Mouse (Mus musculus) myocyte (in vitro differentiated cells): ENCODE results near the gene Gm49601. TPM values are rescaled to one million over a fixed set of nuclear protein-coding genes. Genes with fewer than 3 reads are reported as not detected.
A peak's percentile ranks its signal among the peaks of the same experiment; 100 is the strongest.

Source experiments
- H3K27me3 ChIP-seq: one replicate; pipeline ENCODE4 v1.6.1; 2011; ENCODE audit not compliant: control insufficient read depth, insufficient read depth, insufficient read length
- H3K36me3 ChIP-seq: one replicate; pipeline ENCODE4 v1.6.1; 2011; ENCODE audit not compliant: control insufficient read depth, insufficient read depth
- H3K4me2 ChIP-seq: one replicate; pipeline ENCODE4 v1.6.1; 2011; ENCODE audit warnings: low read depth, control low read depth
- H3K4me3 ChIP-seq: one replicate; pipeline ENCODE4 v1.5.1; 2011; ENCODE audit warnings: mild to moderate bottlenecking, control low read depth, moderate library complexity
- H3K79me2 ChIP-seq: one replicate; pipeline ENCODE4 v1.6.1; 2011; ENCODE audit not compliant: control insufficient read depth, insufficient read depth
- H3ac ChIP-seq: one replicate; pipeline ENCODE4 v1.6.1; 2011; ENCODE audit not compliant: control insufficient read depth, insufficient read length
- CEBPB ChIP-seq: IDR thresholded peaks from 2 replicates; pipeline ENCODE4 v1.6.1; 2011; ENCODE audit warnings: mild to moderate bottlenecking, moderate library complexity; ENCODE audit not compliant: poor library complexity, insufficient read depth, severe bottlenecking
- E2F4 ChIP-seq: IDR thresholded peaks from one replicate; pipeline ENCODE4 v1.6.1; 2011; ENCODE audit warnings: mild to moderate bottlenecking, control low read depth, moderate library complexity; ENCODE audit not compliant: insufficient read depth
- MAX ChIP-seq: IDR thresholded peaks from one replicate; pipeline ENCODE4 v1.6.1; 2011; ENCODE audit warnings: low read depth, mild to moderate bottlenecking, control low read depth
- MYOD1 ChIP-seq, 3 experiments: IDR thresholded peaks; one replicate each; pipeline ENCODE4 v1.6.1; 2011; ENCODE audit warnings: control low read depth in 2 of 3, low read depth in 2 of 3, mild to moderate bottlenecking in 2 of 3, moderate library complexity in 1 of 3; ENCODE audit not compliant: insufficient read length in 2 of 3, control insufficient read depth in 1 of 3
- MYOG ChIP-seq, 3 experiments: IDR thresholded peaks; one replicate each; pipeline ENCODE4 v1.6.1; 2011; ENCODE audit warnings: control low read depth in 2 of 3, low read depth in 2 of 3, mild to moderate bottlenecking in 2 of 3; ENCODE audit not compliant: insufficient read length in 2 of 3, control insufficient read depth in 1 of 3, insufficient read depth in 1 of 3
- POLR2A ChIP-seq: IDR thresholded peaks from one replicate; pipeline ENCODE4 v1.6.1; 2011; ENCODE audit warnings: low read depth, mild to moderate bottlenecking, control low read depth, moderate library complexity; ENCODE audit not compliant: insufficient read length
- POLR2AphosphoS2 ChIP-seq: IDR thresholded peaks from one replicate; pipeline ENCODE4 v1.6.1; 2011; ENCODE audit warnings: low read depth, control low read depth; ENCODE audit not compliant: insufficient read length
- REST ChIP-seq: IDR thresholded peaks from one replicate; pipeline ENCODE4 v1.6.1; 2011; ENCODE audit warnings: mild to moderate bottlenecking, control low read depth, moderate library complexity; ENCODE audit not compliant: insufficient read depth, insufficient read length
- SRF ChIP-seq: IDR thresholded peaks from one replicate; pipeline ENCODE4 v1.6.1; 2011; ENCODE audit warnings: low read depth; ENCODE audit not compliant: control insufficient read depth, insufficient read length
- TCF12 ChIP-seq: IDR thresholded peaks from one replicate; pipeline ENCODE4 v1.6.1; 2011; ENCODE audit warnings: mild to moderate bottlenecking, control low read depth; ENCODE audit not compliant: poor library complexity, insufficient read depth, severe bottlenecking
- TCF3 ChIP-seq: IDR thresholded peaks from one replicate; pipeline ENCODE4 v1.6.1; 2011; ENCODE audit warnings: low read depth, control low read depth; ENCODE audit not compliant: insufficient read length
- USF1 ChIP-seq: IDR thresholded peaks from one replicate; pipeline ENCODE4 v1.6.1; 2011; ENCODE audit warnings: low read depth, mild to moderate bottlenecking, control low read depth, moderate library complexity
- polyA plus RNA-seq: library from polyadenylated mRNA; unstranded; fragments of >200 nt; fragmentation: generic; extraction: Trizol; gene quantifications from one replicate; pipeline ENCODE4 v1.2.1, GENCODE M21; 2012; ENCODE audit warnings: missing spikeins

Gm49601 gene
- polyA plus RNA-seq, 1 experiment = 11.4 TPM

DNA sequence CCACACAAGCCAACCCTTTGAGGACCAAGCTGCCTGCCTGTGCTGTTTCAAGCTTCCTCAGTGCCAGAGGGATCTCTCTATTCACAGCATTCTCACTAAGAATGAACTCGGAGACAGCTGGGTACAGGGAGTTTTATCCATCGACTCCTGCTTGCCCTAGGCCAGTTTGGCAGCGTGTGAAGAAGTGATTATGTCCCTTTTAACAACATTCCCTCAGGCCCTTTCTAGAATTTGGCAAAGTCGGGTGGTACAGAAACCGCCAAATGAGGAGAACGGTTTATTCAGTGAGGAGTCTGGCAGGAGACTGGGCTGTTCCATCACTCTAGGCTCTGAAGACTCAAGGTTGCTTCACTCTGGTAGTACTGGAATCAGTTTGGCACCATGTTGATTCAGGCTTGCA is 6.0 kb downstream of the Gm49601 start:
- Histone ChIP-seq H3K36me3 (peaks cover 13% of the 10 kb centered on the region), H3K4me3 (no peak overlapping the region), H3K27me3 (no peaks in the 10 kb centered on the region), H3K4me2 (no peak overlapping the region), H3ac (no peak overlapping the region), H3K79me2 (no peaks in the 10 kb centered on the region)
- TF ChIP-seq USF1 = no peak
- no peak for TF ChIP-seq MYOD1 (IDR thresholded peaks at IDR 0.05; ENCODE audit: control insufficient read depth in 1 of 3, insufficient read length in 2 of 3, low read depth in 2 of 3)
- TF ChIP-seq E2F4 = no peak
- TF ChIP-seq MAX = no peak
- TF ChIP-seq CEBPB = no peak
- TF ChIP-seq POLR2AphosphoS2 = no peak
- TF ChIP-seq REST = no peak
- TF ChIP-seq POLR2A = no peak
- no peak for TF ChIP-seq TCF3
- TF ChIP-seq MYOG (IDR thresholded peaks at IDR 0.05; ENCODE audit: control insufficient read depth in 1 of 3, insufficient read depth in 1 of 3, insufficient read length in 2 of 3, low read depth in 2 of 3) = no peak
- TF ChIP-seq SRF = no peak
- TF ChIP-seq TCF12 = no peak

DNA sequence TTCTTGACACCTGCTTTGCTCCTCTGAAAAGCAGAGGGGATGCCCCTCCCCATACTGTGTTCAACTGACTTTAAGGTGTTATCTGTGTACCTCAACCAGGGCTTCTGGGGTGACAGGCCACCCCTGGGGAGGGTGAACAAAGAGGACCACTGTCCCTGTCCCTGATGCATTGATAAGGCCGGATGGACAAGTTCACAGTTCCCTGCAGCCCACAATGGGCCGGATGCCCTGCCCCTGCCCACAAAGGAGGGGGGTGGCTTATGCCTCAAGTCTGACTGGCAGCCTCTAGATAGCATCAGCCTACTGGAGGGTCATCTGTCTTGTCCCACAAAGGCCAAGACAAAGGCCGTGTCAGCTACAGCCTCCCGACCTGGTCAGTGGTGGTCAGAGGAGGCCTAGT is 7.1 kb downstream of the Gm49601 start:
- TF ChIP-seq MYOD1 (IDR thresholded peaks at IDR 0.05; ENCODE audit: control insufficient read depth in 1 of 3, insufficient read length in 2 of 3, low read depth in 2 of 3) = no peak
- TF ChIP-seq MYOG (IDR thresholded peaks at IDR 0.05; ENCODE audit: control insufficient read depth in 1 of 3, insufficient read depth in 1 of 3, insufficient read length in 2 of 3, low read depth in 2 of 3) = no peak
- TF ChIP-seq CEBPB = no peak
- TF ChIP-seq SRF = no peak
- no peak for TF ChIP-seq POLR2AphosphoS2
- no peak for TF ChIP-seq USF1
- TF ChIP-seq POLR2A = no peak
- TF ChIP-seq MAX = no peak
- no peak for TF ChIP-seq E2F4
- no peak for TF ChIP-seq TCF3
- Histone ChIP-seq H3K79me2 (no peaks in the 10 kb centered on the region), H3K27me3 (no peaks in the 10 kb centered on the region), H3K36me3 (peaks cover 9% of the 10 kb centered on the region), H3K4me3 (no peak overlapping the region), H3ac (no peak overlapping the region), H3K4me2 (no peak overlapping the region)

- TF ChIP-seq TCF12 (no peak), USF1 (no peak), CEBPB (no peak), MYOG (IDR thresholded peaks at IDR 0.05; ENCODE audit: control insufficient read depth in 1 of 3, insufficient read depth in 1 of 3, insufficient read length in 2 of 3, low read depth in 2 of 3) (no peak), E2F4 (no peak), MAX (no peak), POLR2A (no peak), TCF3 (no peak), POLR2AphosphoS2 (no peak), MYOD1 (IDR thresholded peaks at IDR 0.05; ENCODE audit: control insufficient read depth in 1 of 3, insufficient read length in 2 of 3, low read depth in 2 of 3) (no peak), SRF (no peak), REST (no peak)
These were observed 7.9 kb downstream of the Gm49601 start for GRCm38 (mm10) chr16:18618297-18618696.

GRCm38 (mm10) chr16:18617370-18618065 is 8.7 kb downstream of the Gm49601 start:
- TF ChIP-seq CEBPB (no peak), E2F4 (no peak), MYOD1 (IDR thresholded peaks at IDR 0.05; ENCODE audit: control insufficient read depth in 1 of 3, insufficient read length in 2 of 3, low read depth in 2 of 3) (no peak), MYOG (IDR thresholded peaks at IDR 0.05; ENCODE audit: control insufficient read depth in 1 of 3, insufficient read depth in 1 of 3, insufficient read length in 2 of 3, low read depth in 2 of 3) (no peak), TCF12 (no peak), USF1 (no peak), POLR2AphosphoS2 (no peak), POLR2A (no peak), REST (no peak), TCF3 (no peak), SRF (no peak), MAX (no peak)
- no peaks in the 10 kb centered on the region for H3K27me3 ChIP-seq
- H3K4me3 ChIP-seq = no peak overlapping the region

More at GRCm38 (mm10) chr16:18618297-18618696, 7.9 kb downstream of the Gm49601 start:
- Histone ChIP-seq H3K79me2 (no peaks in the 10 kb centered on the region), H3K4me2 (no peak overlapping the region), H3ac (no peak overlapping the region), H3K4me3 (no peak overlapping the region), H3K36me3 (peaks cover under 1% of the 10 kb centered on the region), H3K27me3 (no peaks in the 10 kb centered on the region)

More at GRCm38 (mm10) chr16:18617370-18618065, 8.7 kb downstream of the Gm49601 start:
- Histone ChIP-seq H3K36me3 (no peaks in the 10 kb centered on the region), H3ac (no peak overlapping the region), H3K79me2 (no peaks in the 10 kb centered on the region), H3K4me2 (peak overlapping the region; percentile 48)
